Mouse (Mus musculus) frontal cortex, postnatal 14 days (tissue): Measurements from ENCODE around the gene Dusp8.

Source experiments
- DNase-seq, 2 experiments: peaks; one replicate each; pipeline ENCODE4 v3.0.0; 2022; ENCODE audit warnings: low spot score in 2 of 2

Gene Dusp8

DNA sequence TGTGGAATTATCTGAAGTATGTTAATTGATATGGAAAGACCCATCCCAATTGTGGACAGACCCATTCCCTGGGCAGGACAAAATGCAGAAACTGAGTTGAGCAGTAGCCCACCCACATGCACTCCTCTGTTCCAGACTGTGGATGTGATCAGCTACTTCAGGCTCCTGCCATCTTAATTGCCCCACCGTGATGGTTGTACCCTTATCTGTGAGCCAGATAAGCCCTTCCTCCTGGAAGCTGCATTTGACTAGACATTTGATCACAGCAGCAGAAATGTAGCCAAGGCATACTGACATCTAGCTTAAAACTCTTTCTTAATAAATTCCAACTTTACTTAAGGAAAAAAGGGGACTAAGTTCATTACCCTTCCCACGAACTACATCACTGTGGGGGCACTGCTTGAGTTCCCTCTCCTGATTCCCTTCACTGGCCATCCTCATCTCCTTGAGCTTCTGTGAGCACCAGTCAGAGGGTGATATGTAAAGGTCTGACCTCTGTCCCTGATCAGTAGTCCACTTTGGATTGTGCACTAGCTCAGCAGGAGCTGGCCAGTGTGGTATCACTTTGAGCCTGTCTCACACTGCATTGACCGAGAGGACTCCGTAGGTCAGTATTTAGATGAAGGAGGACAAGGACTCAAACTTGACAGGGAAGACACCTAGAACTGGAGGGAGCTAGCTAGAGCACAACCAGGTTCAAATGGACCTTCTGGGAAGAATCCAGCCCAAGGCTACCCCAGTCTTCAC, 9.3 kb downstream of the Dusp8 start:
- DNase-seq: no peak

DNA sequence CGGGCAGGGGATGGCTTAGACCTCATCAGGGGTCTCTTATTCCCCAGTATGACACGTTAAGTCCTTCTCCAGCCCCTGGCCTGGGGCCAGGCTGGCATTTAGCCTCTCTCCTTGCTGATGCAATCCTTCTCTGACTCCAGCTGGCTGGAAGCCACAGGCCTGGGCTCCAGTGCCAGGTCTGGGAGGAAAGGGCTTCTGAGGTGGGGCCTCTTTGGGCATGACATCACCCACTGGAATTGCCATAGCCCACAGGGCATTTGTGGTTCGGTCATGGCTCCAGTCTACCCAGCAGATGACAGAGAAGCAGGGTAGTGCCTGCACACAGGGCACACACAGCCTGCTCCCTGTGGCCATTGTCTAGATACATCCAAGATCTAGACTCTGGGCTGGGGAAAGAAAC, 10.8 kb downstream of the Dusp8 start:
- peak in 1 of 2 experiments; percentile 39 for DNase-seq

DNA sequence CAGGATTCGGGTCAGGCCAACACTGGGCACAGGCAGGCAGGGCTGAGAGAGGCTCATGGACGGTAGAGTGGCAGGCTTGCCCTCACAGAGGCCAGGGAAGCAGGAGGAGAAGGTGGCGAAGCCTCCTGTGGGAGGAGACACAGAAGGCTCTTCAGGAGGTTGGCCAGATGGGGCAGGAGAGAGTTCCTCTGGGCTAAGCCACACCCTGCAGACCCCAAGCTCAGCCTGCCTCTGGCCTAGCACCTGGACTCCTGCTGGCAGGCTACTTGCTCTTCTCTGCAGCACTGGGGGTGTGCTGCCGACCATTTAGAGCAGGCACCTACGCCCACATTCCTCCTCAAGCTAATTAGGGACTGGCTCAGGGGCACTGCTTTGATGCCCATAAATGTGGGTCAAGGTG, 11.2 kb downstream of the Dusp8 start:
- no peak for DNase-seq

DNA sequence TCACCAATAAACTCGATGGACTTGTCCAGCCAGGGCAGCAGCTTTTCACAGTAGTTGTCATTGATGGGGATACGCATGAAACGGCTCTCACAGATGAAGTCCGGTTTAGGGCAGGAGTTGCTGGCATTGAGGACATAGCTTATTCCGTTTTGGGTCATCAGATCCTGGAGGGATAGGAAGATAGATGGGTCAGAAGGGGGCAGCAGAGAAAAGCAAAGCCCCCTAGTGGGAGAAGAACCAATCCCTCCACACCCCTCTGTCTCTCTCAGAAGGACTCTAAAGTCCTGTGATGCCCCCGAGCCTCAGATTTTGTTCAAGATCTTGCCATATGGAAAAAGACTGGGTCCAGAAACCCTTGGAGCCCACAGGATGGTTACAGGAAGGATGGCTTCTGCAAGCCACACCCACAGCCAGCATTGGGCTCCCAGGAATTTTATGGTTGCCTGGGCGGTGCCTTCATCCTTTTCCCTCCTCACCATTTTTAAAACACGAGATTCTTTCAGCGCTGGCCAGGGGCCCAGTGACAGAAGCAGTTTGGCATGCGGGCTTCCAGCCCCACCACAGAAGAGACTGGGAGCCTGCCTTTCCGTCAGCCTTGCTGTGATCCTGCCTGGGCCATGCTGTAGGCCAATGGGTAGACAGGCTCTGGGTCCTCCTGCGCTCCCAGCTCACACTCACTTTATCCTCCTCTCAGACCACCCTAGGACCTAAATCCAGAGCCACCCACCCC, 11.9 kb downstream of the Dusp8 start:
- DNase-seq: peak in 1 of 2 experiments; percentile 23

DNA sequence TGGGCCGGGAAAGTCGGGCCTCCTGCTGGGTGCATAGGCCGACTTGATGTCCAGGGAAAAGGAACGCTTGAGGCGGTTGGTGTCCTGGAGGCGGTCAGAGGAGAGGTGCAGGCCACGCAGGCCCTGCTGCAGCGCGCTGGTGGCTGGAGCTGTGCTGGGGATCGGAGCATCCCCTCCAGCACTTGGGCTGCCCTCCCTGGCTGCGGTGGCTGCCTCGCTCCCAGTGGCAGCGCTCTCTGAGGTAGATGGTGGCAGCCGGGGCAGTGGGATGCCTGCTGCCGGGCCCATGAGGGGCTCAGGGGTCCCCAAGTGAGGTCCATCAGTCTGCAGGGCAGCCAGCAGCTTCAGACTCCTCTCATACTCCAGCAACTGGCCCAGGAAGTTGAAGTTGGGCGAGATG, 13.0 kb downstream of the Dusp8 start:
- no peak for DNase-seq

DNA sequence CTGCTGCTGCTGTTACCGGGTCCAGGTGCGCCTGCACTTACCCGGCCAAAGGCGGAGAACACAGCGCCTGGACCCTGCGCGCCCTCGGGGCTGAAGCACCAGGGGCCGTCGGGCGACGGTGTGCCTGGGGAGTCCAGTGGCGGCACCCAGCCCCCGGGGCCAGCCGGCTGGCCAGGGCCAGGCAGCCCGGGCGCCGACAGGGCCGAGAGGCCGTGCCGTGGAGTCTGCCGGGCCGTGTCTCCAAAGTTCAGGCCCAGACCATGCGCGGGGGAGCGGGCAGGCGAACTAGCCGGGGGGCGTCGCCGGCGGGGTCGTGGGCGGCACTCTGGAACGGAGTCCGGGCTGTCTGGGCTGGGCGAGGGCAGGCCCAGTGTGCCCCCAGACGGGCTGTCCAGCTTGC, 13.5 kb downstream of the Dusp8 start:
- no peak for DNase-seq

DNA sequence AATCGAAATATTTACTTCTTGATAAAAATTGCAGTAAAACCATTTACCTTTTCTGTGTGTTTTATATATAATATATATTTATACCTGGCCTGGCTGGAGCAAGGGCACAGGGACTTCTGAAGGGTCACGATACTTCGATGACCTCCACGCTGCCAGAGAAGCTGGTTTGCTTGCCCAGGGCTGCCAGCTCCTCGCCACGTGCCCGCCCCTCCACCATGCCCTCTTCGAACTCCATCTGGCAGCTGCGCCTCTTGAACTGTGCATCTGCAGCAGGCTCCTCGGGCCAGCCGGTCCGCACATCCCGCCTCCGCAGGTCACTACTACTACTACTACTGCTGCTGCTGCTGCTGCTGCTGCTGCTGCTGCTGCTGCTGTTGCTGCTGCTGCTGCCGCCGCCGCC, 13.9 kb downstream of the Dusp8 start:
- DNase-seq: no peak

DNA sequence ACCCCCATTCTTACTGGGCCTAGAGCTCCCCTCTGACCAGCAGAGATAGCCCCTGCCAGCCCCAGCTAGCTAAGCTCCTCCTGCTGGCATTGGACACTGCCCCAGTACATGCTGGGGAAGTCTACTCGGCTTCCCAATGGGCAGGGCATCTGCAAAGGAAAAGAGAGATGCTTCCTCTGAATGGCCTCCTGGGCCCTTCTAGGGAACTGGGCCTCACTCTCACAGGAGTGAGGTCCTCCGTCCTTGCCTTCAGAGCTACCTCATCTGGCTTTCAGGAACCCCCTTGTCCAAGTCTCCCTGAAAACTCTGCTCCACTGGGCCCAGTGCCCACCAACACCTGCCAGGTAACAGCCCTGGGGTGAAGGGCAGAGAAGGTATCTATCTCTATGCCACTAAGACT, 14.8 kb downstream of the Dusp8 start:
- no peak for DNase-seq

DNA sequence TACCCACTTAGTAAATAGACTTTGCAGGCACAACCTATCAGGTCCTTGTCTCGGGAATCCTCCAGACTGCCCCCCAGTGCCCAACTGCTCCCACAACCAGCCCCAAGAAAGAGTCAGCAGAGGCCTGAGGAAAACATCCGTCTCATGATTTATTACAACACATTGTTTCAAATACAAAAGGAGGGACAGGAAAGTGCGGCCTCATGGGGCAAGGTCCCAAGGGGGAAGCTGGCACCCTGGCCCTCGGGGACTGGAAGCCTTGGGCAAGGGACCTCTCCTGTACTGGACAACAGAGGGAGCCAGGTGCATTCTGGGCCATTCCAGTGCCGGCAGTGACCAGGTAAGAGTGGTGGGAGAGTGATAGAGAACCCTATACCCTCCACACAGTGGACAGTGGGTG, 16.3 kb downstream of the Dusp8 start:
- DNase-seq: peak in 1 of 2 experiments; percentile 9

DNA sequence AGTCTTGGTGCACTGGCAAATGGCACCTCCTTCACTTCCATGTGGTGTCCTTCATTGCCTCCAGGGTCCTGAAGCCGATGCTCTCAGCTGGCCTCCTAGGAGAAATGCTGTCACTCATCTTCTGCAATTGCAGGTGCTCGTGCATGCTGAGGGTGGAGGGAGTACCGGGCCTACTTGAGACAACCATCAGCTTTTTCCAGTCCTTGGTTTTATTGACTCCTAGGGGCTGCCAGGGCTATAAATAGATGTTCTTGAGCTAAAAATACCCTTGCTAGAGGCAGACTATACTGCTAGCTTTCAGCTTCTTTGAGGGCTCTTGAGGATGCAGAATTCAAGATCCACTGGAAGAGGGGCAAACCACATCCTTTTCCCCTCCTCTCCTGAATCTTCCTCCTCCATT, 18.5 kb downstream of the Dusp8 start:
- peak in 1 of 2 experiments; percentile 23 for DNase-seq

DNA sequence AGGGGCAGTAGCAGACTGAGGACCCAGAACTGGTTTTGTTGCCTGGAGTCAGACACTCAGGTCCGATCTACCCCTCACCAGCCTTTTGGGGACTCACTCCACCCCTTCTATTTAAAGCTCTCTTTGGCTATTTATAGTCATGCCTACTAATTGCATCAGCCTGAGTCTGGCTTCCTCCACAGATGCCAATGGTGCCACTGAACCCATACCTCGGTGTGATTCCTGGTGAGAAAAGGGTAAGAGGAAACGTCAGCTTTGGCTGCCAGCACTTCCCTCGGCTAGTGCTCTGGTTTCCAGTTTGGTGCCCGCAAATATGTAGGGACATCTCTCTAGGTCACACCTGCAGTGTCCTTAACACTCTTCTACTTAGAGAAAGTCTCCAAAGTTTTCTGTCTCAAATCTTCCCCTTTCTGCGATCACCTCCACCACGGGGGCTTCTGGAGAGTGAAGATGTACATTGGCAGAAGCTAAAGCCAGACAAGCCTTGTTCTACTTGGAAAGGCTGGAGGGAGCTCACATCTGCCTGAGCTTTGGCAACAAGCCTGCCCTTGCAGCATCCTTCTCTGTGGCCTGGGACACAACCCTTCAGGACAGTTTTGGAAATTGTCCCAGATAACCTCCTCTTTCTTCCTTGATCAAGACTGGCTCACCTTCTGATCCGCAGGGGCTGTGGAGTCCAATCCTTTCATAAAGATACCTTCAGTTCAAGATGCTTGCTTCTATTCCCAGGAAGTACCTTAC, 21.3 kb downstream of the Dusp8 start:
- no peak for DNase-seq

DNA sequence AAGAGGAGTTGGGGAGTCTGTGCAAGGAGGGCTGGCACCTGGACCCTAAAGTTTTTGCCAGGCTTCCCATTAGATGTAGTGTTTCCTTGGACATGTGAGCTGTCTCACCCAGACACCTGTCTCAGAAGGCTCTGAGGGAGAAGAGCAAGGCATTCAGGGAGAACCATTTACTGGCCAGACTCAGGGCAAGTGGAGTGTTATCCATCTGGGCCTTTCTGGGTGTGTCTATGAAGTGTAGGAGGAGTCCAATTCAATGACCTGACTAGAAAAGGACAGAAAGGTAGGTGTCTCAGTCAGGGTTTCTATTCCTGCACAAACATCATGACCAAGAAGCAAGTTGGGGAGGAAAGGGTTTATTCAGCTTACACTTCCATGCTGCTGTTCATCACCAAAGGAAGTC, 23.9 kb downstream of the Dusp8 start:
- DNase-seq: no peak

DNA sequence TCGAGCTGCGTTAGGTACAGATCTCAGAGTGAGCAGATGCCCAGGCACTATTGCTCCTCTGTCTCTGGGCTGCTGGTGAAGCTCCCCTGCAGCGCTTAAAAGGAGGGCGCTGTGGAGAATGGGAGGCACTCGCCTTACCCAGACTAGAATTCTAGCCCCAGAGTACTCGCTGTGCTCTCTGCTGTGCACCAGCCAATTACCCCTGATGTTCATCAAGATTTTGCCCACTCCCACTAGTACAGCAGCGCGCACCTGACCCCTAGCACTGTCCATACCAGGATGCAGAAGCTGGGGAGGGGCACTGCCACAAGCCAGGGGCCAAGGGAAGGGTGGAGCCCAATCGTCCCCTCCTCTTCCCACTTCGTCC, 24.4 kb downstream of the Dusp8 start:
- no peak for DNase-seq

DNA sequence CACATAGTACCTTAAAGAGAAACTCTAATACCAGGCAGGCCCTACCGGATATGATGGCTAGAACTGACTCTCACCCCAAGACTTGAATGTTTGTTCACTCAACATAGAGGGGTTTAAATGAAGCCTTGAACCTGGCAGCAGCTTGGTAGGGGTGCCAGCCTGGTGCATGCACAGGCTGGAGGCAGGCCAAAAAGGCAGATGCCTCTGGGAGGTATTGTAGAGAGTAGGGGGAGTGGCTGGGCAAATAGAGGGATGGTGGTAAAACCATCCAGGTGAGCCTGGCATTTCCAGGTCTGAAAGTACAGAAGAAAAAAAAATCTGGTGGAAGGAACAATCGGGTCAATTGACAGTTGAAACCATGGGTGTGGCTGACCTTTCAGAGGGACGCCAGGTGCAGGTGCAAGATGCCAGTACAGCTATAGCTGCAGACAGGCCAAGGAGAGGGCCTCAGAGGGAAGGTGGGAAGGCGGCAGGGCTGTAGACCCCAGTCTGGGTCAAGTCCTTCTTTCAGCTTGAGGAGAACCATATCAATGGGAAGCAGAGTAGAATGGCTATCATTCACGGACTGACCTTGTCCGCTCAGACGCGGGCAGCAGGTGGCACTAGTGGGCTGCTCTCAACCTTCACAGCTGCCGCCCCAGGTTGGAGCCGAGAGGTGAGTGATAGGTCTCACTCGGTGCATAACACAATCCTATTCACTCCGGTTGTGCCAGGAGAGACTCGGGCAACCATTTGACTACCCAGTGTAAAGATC, 25.0 kb downstream of the Dusp8 start:
- no peak for DNase-seq

DNA sequence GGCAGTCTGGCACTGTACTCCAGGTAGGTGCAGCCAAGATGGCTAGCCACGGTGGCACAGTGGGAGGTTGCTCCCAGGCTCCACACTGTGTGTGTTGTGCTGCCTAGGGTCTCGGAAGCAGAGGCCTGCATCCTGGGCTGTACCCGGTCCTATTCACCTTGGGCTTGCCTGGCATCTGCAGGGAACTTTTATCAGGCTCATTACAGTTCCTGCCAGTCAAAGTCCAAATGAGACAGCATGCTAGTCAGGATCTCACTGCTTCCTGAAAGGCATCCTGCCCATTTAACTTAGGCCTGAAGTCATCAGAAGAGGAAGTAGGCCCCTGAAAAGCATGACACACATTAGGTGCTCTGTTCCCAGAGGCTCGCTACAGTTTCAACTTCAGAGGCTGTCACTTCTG, 27.2 kb downstream of the Dusp8 start:
- DNase-seq: no peak

DNA sequence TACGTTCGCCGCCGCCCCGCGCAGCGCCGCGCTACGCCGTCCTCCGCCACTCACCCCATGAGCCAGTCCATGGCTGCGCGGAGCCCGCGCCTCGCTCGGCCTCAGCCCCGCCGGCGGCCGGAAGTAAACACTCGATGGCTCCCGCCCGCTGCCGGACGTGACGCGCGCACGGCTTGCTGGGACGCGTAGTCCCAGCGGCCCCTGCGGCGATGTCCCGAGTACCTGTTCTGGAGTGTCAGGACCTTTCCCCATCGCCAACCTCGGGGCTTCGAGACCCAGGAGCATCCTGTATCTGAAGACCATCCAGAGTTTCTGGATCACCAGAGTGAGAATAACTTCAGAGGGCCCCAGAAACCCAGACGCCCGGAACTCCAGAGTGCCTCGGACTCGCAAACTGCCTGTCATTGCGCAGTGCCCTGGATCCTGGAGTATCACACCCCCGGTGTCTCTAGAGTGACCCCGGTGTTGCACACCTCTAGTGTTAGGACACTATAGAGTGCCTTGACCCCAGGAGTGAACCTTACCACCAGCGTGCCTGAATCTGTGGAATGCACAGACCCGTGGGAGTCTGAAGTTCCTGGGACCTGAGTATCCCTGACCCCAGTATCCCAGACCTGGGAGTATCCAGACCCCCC, 34.6 kb downstream of the Dusp8 start, which contains the start of gene Mob2:
Gene Mob2 (minus strand): TSS at position 135 of the 635 bp plus-strand sequence.
- peak; percentile 69 to 82 for DNase-seq

DNA sequence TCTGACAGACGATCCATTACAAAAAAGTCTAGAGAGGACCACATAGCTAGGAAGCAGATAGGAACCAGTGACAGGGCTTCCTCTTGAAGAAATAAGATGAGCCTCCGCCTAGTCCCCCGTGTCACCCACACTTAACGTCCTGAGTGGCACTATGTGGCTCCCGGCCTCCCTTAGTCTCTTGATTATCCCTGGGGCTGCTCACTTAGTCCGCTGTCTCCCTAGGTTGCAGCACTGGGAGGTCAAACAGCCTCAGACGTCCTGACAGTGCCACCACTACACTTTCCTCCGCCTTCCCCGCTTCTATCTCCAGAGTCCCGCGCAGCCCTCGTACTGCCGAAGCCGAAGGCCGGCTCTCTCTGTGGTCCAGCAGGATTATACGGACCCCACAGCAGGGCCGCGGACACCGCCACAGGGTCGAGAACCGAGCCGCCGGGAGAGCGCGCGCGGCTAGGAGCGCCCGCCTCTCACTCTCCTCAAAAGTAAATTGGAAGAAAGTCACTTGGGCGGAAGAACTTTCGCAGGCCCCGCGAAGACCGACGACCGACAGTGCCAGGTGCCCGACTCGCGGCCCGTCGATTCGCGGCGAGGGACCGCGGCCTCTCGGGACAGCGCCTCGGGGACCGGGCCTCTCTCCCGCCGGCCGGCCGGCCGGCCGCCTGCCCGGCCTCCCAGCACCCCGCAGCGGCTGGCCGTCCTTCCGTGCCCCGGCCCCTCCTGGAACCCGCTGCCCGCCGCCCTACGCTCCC, 35.3 kb downstream of the Dusp8 start:
- no peak for DNase-seq

DNA sequence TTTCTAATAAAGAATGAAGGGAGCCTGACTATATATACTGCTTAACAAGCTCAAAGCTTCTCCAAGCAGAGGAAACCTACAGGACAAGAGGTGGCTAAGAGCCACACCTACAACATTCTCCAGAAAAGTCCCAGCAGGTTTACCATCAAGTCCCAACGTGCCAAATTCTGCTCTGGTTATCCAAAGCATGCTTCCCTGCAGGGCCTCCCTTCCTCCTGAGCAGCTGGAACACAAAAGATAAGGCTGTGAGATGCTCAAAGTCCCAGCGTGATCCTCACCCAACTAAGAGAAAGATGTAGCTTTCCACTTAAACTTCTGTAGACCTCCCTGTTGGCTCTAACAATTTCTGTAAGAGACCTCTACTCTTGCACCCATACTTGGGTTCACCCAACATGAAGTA, 36.6 kb downstream of the Dusp8 start:
- no peak for DNase-seq

DNA sequence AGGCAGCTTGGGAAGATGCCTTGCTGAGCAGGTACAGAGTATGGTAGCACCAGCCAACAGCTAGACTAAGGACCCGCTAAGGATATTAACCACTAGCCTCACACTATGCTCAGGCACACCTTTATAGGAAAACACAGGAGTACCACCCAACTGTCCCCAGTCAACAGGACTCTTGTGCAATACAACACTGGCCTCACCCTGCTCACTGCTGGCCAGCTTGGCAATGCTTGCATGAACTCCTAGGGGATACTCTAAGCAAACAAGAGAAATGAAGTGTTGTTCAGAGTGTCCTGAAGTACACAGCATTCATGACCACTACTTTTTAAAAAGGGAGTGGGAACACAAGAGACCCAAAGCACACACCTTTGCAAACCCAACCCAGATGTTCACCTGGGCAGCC, 38.5 kb downstream of the Dusp8 start:
- DNase-seq: no peak

DNA sequence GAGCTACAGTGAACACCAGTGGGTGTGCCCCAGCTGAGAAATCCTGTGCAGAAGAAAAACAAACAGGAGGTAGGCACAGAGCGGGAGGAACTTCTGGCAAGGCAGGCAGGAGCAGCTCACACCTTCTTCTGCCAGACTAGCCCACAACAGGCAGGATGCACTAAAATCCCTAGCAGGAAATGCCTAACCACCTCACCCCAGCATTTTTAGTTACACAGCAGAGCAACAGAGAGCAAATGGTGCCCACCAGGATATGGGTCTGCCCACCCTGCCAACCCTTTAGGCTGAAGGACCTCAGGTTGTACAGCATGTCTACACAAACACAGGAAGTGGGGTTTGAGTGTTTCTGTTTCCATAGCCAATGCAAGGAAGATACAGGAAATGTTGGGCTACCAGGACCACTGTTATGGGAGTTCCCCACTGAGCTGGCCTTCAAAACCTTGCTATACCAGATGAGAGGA, 39.0 kb downstream of the Dusp8 start:
- no peak for DNase-seq

DNA sequence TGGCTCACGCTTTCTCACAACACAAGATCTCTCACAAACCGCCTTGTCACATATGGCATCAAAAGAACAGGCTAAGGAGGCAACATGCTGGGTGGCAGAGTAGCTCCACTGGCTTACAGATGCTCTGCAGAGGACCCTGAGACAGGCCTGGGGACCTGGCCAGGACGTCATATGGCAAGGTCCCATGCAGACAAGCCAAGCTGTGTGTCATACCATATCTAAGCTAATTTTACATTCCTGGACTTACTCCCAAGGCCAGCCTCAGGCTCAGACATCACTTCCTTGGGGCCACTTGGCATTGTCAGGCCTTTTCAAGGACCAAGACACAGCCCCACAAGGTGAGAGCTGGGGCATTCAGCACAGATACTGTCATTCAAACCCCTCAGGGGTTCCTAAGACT, 40.2 kb downstream of the Dusp8 start:
- DNase-seq: no peak
